Mouse (Mus musculus): ENCODE results near the gene Mxi1. TPM values are rescaled to one million over a fixed set of nuclear protein-coding genes. Genes with fewer than 3 reads are reported as not detected.

Gene Mxi1
- polyA plus RNA-seq, 1 experiment from 2014 or later = 49.6 TPM

GRCm38 (mm10) chr19:53333730-53334129, 23.4 kb downstream of the Mxi1 start:
- no peak overlapping the region for H3K4me3 ChIP-seq

GRCm38 (mm10) chr19:53335241-53335640, 24.9 kb downstream of the Mxi1 start:
- H3K4me2 ChIP-seq = no peak overlapping the region
- H3K9me3 ChIP-seq = no peaks in the 10 kb centered on the region
- H3K27me3 ChIP-seq (replicated peaks) = no peaks in the 10 kb centered on the region
- H3K4me1 ChIP-seq = peaks cover 10% of the 10 kb centered on the region
- H3K27ac ChIP-seq = no peak overlapping the region
- no peak overlapping the region for H3K9ac ChIP-seq
- peaks cover 4% of the 10 kb centered on the region; the same call in 1 of the 2 replicates for H3K36me3 ChIP-seq (replicated peaks)
- 97% methylated on average over 9 of the region's 9 CpGs for WGBS
- H3K4me3 ChIP-seq = no peak overlapping the region
- ATAC-seq (replicated peaks) = no peak

More at GRCm38 (mm10) chr19:53333730-53334129, 23.4 kb downstream of the Mxi1 start:
- no peak for ATAC-seq (replicated peaks)
- 92% methylated on average over 6 of the region's 6 CpGs for WGBS
- Histone ChIP-seq H3K27ac (no peak overlapping the region), H3K4me2 (no peak overlapping the region), H3K27me3 (replicated peaks) (no peaks in the 10 kb centered on the region), H3K4me1 (peaks cover 8% of the 10 kb centered on the region), H3K9ac (no peak overlapping the region), H3K36me3 (replicated peaks) (peaks cover 4% of the 10 kb centered on the region; the same call in 1 of the 2 replicates), H3K9me3 (no peaks in the 10 kb centered on the region)

GRCm38 (mm10) chr19:53340423-53340822, 30.1 kb downstream of the Mxi1 start:
- H3K36me3 ChIP-seq (replicated peaks) = no peaks in the 10 kb centered on the region; the same call in 1 of the 2 replicates
- H3K9ac ChIP-seq = no peak overlapping the region
- ATAC-seq (replicated peaks) = peak; percentile 58; the same call in 1 of the 2 replicates
- no peaks in the 10 kb centered on the region for H3K27me3 ChIP-seq (replicated peaks)
- 0 out of 2 replicates have a peak overlapping the region, but pooled peaks have one; percentile 16 for H3K4me3 ChIP-seq
- H3K9me3 ChIP-seq = no peaks in the 10 kb centered on the region
- H3K4me2 ChIP-seq = peak overlapping the region; percentile 15
- peaks cover 23% of the 10 kb centered on the region for H3K4me1 ChIP-seq
- H3K27ac ChIP-seq = no peak overlapping the region
- 28% methylated on average over 6 of the region's 6 CpGs for WGBS

GRCm38 (mm10) chr19:53343174-53343881, 33.0 kb downstream of the Mxi1 start:
- no peaks in the 10 kb centered on the region for H3K9me3 ChIP-seq
- H3K4me1 ChIP-seq = peaks cover 28% of the 10 kb centered on the region
- no peaks in the 10 kb centered on the region for H3K27me3 ChIP-seq (replicated peaks)
- H3K4me3 ChIP-seq = no peak overlapping the region
- WGBS = 88% methylated on average over 13 of the region's 13 CpGs
- no peak overlapping the region for H3K27ac ChIP-seq
- H3K4me2 ChIP-seq = no peak overlapping the region
- H3K36me3 ChIP-seq (replicated peaks) = no peaks in the 10 kb centered on the region
- ATAC-seq (replicated peaks) = no peak
- H3K9ac ChIP-seq = no peak overlapping the region

- Histone ChIP-seq H3K27me3 (replicated peaks) (no peaks in the 10 kb centered on the region), H3K4me3 (no peak overlapping the region), H3K4me2 (no peak overlapping the region), H3K27ac (no peak overlapping the region), H3K36me3 (replicated peaks) (no peaks in the 10 kb centered on the region), H3K9ac (no peak overlapping the region), H3K9me3 (no peaks in the 10 kb centered on the region), H3K4me1 (peaks cover 28% of the 10 kb centered on the region)
- no peak for ATAC-seq (replicated peaks)
- WGBS = 79% methylated on average over 16 of the region's 16 CpGs
These were observed 33.7 kb downstream of the Mxi1 start for GRCm38 (mm10) chr19:53344062-53344461.

- H3K9ac ChIP-seq = no peak overlapping the region
- no peak overlapping the region for H3K4me3 ChIP-seq
- no peaks in the 10 kb centered on the region for H3K27me3 ChIP-seq (replicated peaks)
- no peak overlapping the region for H3K27ac ChIP-seq
- H3K36me3 ChIP-seq (replicated peaks) = no peaks in the 10 kb centered on the region
- no peak for ATAC-seq (replicated peaks)
- H3K4me2 ChIP-seq = no peak overlapping the region
- 84% methylated on average over 14 of the region's 14 CpGs for WGBS
- H3K4me1 ChIP-seq = peaks cover 19% of the 10 kb centered on the region
- no peaks in the 10 kb centered on the region for H3K9me3 ChIP-seq
These were observed 35.4 kb downstream of the Mxi1 start for GRCm38 (mm10) chr19:53345766-53346165.

- H3K4me1 ChIP-seq = 0 out of 2 replicates have a peak, but pooled peaks cover 3% of the 10 kb centered on the region
- no peaks in the 10 kb centered on the region for H3K36me3 ChIP-seq (replicated peaks)
- H3K4me2 ChIP-seq = no peak overlapping the region
- no peaks in the 10 kb centered on the region for H3K9me3 ChIP-seq
- no peak overlapping the region for H3K4me3 ChIP-seq
- H3K27me3 ChIP-seq (replicated peaks) = no peaks in the 10 kb centered on the region
- 87% methylated on average over 7 of the region's 7 CpGs for WGBS
- ATAC-seq (replicated peaks) = no peak
- H3K9ac ChIP-seq = no peak overlapping the region
- H3K27ac ChIP-seq = no peak overlapping the region
These were observed 43.5 kb downstream of the Mxi1 start for GRCm38 (mm10) chr19:53353864-53354263.

- WGBS = 62% methylated on average over 7 of the region's 7 CpGs
- no peaks in the 10 kb centered on the region for H3K36me3 ChIP-seq (replicated peaks)
- H3K4me1 ChIP-seq = peaks cover 8% of the 10 kb centered on the region
- H3K4me2 ChIP-seq = no peak overlapping the region
- H3K27ac ChIP-seq = no peak overlapping the region
- no peaks in the 10 kb centered on the region for H3K27me3 ChIP-seq (replicated peaks)
- no peak for ATAC-seq (replicated peaks)
- H3K9ac ChIP-seq = no peak overlapping the region
- no peaks in the 10 kb centered on the region for H3K9me3 ChIP-seq
- H3K4me3 ChIP-seq = no peak overlapping the region
These were observed 44.1 kb downstream of the Mxi1 start for GRCm38 (mm10) chr19:53354271-53355000.

GRCm38 (mm10) chr19:53355065-53355464, 44.7 kb downstream of the Mxi1 start:
- WGBS = 86% methylated on average over 16 of the region's 16 CpGs
- Histone ChIP-seq H3K9ac (no peak overlapping the region), H3K4me3 (no peak overlapping the region), H3K4me1 (peaks cover 14% of the 10 kb centered on the region), H3K9me3 (no peaks in the 10 kb centered on the region), H3K27me3 (replicated peaks) (no peaks in the 10 kb centered on the region), H3K36me3 (replicated peaks) (no peaks in the 10 kb centered on the region), H3K27ac (no peak overlapping the region), H3K4me2 (no peak overlapping the region)
- ATAC-seq (replicated peaks) = no peak

- no peak overlapping the region for H3K9ac ChIP-seq
- peak overlapping the region; percentile 34 for H3K4me2 ChIP-seq
- H3K27me3 ChIP-seq (replicated peaks) = no peaks in the 10 kb centered on the region
- ATAC-seq (replicated peaks) = peak; percentile 78
- H3K27ac ChIP-seq = peak overlapping the region; percentile 59
- H3K4me1 ChIP-seq = peaks cover 17% of the 10 kb centered on the region
- no peaks in the 10 kb centered on the region for H3K9me3 ChIP-seq
- WGBS = 41% methylated on average over 22 of the region's 22 CpGs
- H3K36me3 ChIP-seq (replicated peaks) = no peaks in the 10 kb centered on the region
- H3K4me3 ChIP-seq = 0 out of 2 replicates have a peak overlapping the region, but pooled peaks have one; percentile 1
These were observed 49.1 kb downstream of the Mxi1 start for GRCm38 (mm10) chr19:53359160-53360033.

- WGBS = 49% methylated on average over 8 of the region's 8 CpGs
- H3K27ac ChIP-seq = peak overlapping the region; percentile 59
- ATAC-seq (replicated peaks) = no peak
- peak overlapping the region; percentile 34; the same call in 1 of the 2 replicates for H3K4me2 ChIP-seq
- H3K4me1 ChIP-seq = peaks cover 17% of the 10 kb centered on the region
- no peaks in the 10 kb centered on the region for H3K9me3 ChIP-seq
- no peak overlapping the region for H3K4me3 ChIP-seq
- H3K27me3 ChIP-seq (replicated peaks) = no peaks in the 10 kb centered on the region
- H3K36me3 ChIP-seq (replicated peaks) = no peaks in the 10 kb centered on the region
- no peak overlapping the region for H3K9ac ChIP-seq
These were observed 50.1 kb downstream of the Mxi1 start for GRCm38 (mm10) chr19:53360265-53360958.

All from midbrain, embryonic 15.5 days (tissue).